Mouse (Mus musculus) lung, postnatal 0 days (tissue): ENCODE measurements at regions not wholly inside any gene's neighbourhood (a gene's known extent, or its start where the extent isn't known, plus 50 kb on each side); places are given as distances from the start of the nearest gene placed in this dataset.

Experiments used
- ATAC-seq: fragments of 200-750 bp; cut with Nextera tagmentation; 2 replicates; pipeline ENCODE4 v1.8.0; 2017; ENCODE audit warnings: moderate library complexity
- DNase-seq: peaks from one replicate; pipeline ENCODE4 v3.0.0-alpha.2; 2016; ENCODE audit warnings: low spot score
- H3K27ac ChIP-seq: fragments of 300-500 bp; sonication (generic); 2 replicates; pipeline ENCODE4 v1.5.1; 2014; ENCODE audit warnings: antibody characterized with exemption, mild to moderate bottlenecking, low read length, mixed read lengths
- H3K27me3 ChIP-seq: fragments of 300-500 bp; sonication (generic); replicated peaks from 2 replicates; pipeline ENCODE4 v1.6.1; 2014; ENCODE audit warnings: low read length, mixed read lengths; ENCODE audit not compliant: insufficient read depth
- H3K36me3 ChIP-seq: fragments of 300-500 bp; sonication (generic); 2 replicates; pipeline ENCODE4 v1.6.1; 2014; ENCODE audit warnings: low read length, mixed read lengths; ENCODE audit not compliant: insufficient read depth
- H3K4me1 ChIP-seq: fragments of 300-500 bp; sonication (generic); 2 replicates; pipeline ENCODE4 v1.6.1; 2014; ENCODE audit warnings: antibody characterized with exemption, low read depth, low read length, mixed read lengths; ENCODE audit not compliant: insufficient read depth
- H3K4me2 ChIP-seq: fragments of 300-500 bp; sonication (generic); replicated peaks from 2 replicates; pipeline ENCODE4 v1.6.1; 2014; ENCODE audit warnings: low read depth, mild to moderate bottlenecking, low read length, moderate library complexity, mixed read lengths
- H3K4me3 ChIP-seq: fragments of 300-500 bp; sonication (generic); 2 replicates; pipeline ENCODE4 v1.5.1; 2014; ENCODE audit warnings: low read depth, low read length
- H3K9ac ChIP-seq: fragments of 300-500 bp; sonication (generic); replicated peaks from 2 replicates; pipeline ENCODE4 v1.6.1; 2014; ENCODE audit warnings: low read depth, mild to moderate bottlenecking
- H3K9me3 ChIP-seq: fragments of 300-500 bp; sonication (generic); 2 replicates; pipeline ENCODE4 v1.6.1; 2016; ENCODE audit warnings: low read length, mixed read lengths
- CTCF ChIP-seq: IDR thresholded peaks from 2 replicates; pipeline ENCODE4 v1.5.1; 2016; ENCODE audit warnings: antibody characterized with exemption, mild to moderate bottlenecking
- EP300 ChIP-seq: IDR thresholded peaks from 2 replicates; pipeline ENCODE4 v1.6.1; 2016; ENCODE audit warnings: antibody characterized with exemption, mild to moderate bottlenecking, control low read depth
- WGBS: fragments of 180-500 bp; shearing (Covaris S2); extraction: QIAGEN DNeasy Blood & Tissue Kit; methylation state at CpG from one replicate; pipeline ENCODE4 v1.1.7; 2014; 5-methylcytosine and 5-hydroxymethylcytosine counted together

DNA sequence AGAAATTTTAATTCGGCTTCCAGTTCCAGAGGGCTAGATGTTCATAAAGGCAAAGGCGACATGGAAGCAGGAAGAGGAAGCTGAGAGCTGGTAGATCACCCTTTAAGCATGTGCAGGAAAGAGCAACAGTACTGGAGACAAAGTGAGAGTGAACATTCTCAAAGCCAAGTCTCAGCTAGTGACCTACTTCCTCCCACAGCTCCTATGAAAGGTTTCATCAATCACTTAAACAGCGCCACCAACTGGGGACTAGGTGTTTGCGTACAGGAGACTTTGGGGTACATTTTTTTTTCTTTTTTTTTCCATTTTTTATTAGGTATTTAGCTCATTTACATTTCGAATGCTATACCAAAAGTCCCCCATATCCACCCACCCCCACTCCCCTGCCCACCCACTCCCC is 61.7 kb upstream of the Gucy1a1 start:
- no peaks in the 10 kb centered on the region for H3K27me3 ChIP-seq
- H3K9me3 ChIP-seq, result no peaks in the 10 kb centered on the region
- H3K27ac ChIP-seq, result no peak overlapping the region
- no peak overlapping the region for H3K9ac ChIP-seq
- H3K4me1 ChIP-seq, result no peaks in the 10 kb centered on the region
- WGBS, result 81% methylated on average over 5 of the region's 5 CpGs
- DNase-seq, result no peak
- H3K4me3 ChIP-seq, result no peak overlapping the region
- H3K4me2 ChIP-seq, result no peak overlapping the region
- no peak for ATAC-seq
- H3K36me3 ChIP-seq, result no peaks in the 10 kb centered on the region
- TF ChIP-seq EP300, result no peak
- TF ChIP-seq CTCF, result peak; percentile 16; the same call in 1 of the 2 replicates
